Mouse (Mus musculus) thymus, adult 2 months (tissue): ENCODE data around the gene 1700001O22Rik.

Source experiments
- CTCF ChIP-seq: fragments of 200-500 bp; IDR thresholded peaks from 2 replicates; pipeline ENCODE4 v1.5.1; 2012; ENCODE audit warnings: mild to moderate bottlenecking, control low read depth, low read length, moderate library complexity, borderline replicate concordance; ENCODE audit not compliant: control insufficient read depth, poor library complexity, insufficient read depth; ENCODE audit errors: extremely low read depth
- POLR2A ChIP-seq: fragments of 200-500 bp; IDR thresholded peaks from 2 replicates; pipeline ENCODE4 v1.6.1; 2012; ENCODE audit warnings: mild to moderate bottlenecking, low read length, control low read depth, moderate library complexity; ENCODE audit not compliant: control insufficient read depth, poor library complexity, insufficient read depth; ENCODE audit errors: extremely low read depth

DNA sequence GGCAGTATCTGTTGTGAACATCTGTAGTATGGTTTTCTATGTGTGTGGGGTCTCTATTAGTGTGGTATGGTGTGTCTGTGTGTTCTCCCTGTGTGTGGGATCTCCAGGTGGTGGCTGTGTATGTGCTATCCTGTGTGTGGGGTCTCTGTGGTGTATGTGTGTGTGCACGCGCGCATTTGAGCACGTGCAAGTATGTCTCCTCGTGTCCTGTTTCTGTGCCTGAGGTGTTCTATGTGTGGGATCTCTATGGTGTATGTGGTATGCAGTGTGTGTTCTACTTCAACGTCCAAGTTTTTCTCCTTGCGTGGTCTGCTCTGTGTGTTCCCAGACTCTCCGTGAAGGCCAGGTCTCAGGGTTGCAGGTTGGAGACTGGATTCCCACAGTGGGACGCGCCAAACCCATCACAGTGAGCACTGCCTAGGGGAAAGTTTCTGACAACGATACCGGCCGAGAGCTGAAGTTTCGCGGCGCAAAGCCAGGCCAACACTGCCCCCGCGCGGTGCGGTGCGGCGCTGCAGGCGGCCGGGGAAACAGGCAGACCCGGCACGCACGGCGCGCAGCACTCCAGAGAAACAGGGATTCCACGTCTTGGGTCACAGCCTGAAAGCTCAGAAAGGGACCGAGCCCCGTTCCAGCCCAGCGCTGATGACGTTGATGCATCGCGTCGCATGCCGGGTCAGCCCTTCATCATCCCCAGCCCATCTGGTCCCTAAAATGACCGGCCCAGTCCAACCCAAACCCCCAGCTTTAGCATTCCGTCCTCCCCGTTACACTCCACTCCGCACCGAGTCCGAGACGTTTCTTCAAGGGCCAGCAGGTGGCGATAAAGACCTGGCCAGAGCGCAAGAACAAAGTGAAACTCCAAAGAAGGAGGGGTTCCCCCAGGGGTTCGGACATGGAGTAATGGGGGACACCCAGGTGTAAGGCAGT is 9.0 kb downstream of the 1700001O22Rik start:
- peak; percentile 97 for TF ChIP-seq CTCF
- TF ChIP-seq POLR2A = 0 out of 2 replicates have a peak, but pooled peaks have one; percentile 35
